Mouse (Mus musculus) E14TG2a.4 (cell line): ENCODE measurements around the gene Mn1.

ENCODE experiments used
- CTCF ChIP-seq: conservative IDR thresholded peaks from 2 replicates; pipeline ENCODE4 v1.5.1; 2014; ENCODE audit warnings: low read length
- NANOG ChIP-seq: IDR thresholded peaks from 2 replicates; pipeline ENCODE4 v1.6.1; 2014; ENCODE audit warnings: borderline replicate concordance, low read length, mixed read lengths
- POU5F1 ChIP-seq: IDR thresholded peaks from 2 replicates; pipeline ENCODE4 v1.6.1; 2014; ENCODE audit warnings: low read length, borderline replicate concordance

GRCm38 (mm10) chr5:111390911-111391310, 26.3 kb upstream of the Mn1 start:
- TF ChIP-seq CTCF (no peak), NANOG (no peak), POU5F1 (no peak)
